Mouse (Mus musculus): ENCODE measurements at regions not wholly inside any gene's neighbourhood (a gene's known extent, or its start where the extent isn't known, plus 50 kb on each side); places are given as distances from the start of the nearest gene placed in this dataset.
"Not testable (repeated sequence)": the region's sequence is repeated elsewhere in the genome, so short reads cannot be mapped to it uniquely, and the experiment has no call there.

DNA sequence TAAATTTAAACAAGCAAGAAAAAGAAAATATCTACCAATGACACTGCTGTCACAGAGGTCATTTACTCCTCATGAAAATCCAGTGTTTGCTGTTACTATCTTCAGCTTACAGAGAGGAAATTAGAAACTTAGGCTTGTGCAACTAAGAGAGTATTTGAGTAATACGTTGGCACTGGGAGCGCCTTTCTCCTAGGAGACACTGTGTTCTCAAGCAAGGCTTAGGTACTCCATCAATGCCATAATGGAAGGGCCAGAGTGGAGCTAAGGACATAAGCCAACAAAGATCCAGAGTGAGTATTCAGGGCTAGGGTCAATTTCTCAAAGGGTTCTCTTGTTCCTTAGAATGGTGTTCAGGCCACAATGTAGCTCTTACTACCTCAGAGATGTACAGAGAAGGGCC, 294.4 kb upstream of the Klf6 start:
- Histone ChIP-seq H3K27me3 (no peaks in the 10 kb centered on the region), H3K27ac (no peak overlapping the region), H3K36me3 (replicated peaks) (no peaks in the 10 kb centered on the region), H3K9me3 (no peaks in the 10 kb centered on the region), H3K4me1 (no peaks in the 10 kb centered on the region), H3K4me2 (no peak overlapping the region), H3K4me3 (replicated peaks) (no peak overlapping the region), H3K9ac (no peak overlapping the region)
- no peak for ATAC-seq (ENCODE audit: low FRiP score)
- WGBS: 98% methylated on average over 2 of the region's 2 CpGs

DNA sequence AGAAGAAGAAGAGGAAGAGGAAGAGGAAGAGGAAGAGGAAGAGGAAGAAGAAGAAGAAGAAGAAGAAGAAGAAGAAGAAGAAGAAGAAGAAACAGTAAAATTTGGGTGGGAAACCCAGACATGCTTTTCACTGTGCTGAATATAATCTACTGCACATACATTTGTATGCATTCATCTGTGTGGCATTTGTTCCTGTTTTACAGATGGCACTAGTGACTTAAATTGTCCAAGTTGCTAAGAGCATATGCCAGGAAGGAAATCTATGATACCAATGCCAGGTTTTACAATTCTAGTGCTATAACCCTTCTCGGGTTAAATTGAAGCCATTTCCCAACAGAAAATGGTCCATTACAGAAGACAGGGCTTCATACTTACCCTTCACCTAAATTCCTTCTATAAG, 291.7 kb upstream of the Klf6 start:
- Histone ChIP-seq H3K36me3 (replicated peaks) (no peaks in the 10 kb centered on the region), H3K4me1 (no peaks in the 10 kb centered on the region), H3K27ac (no peak overlapping the region), H3K4me3 (replicated peaks) (no peak overlapping the region), H3K4me2 (no peak overlapping the region), H3K27me3 (no peaks in the 10 kb centered on the region), H3K9ac (no peak overlapping the region), H3K9me3 (no peaks in the 10 kb centered on the region)
- 95% methylated on average over 1 of the region's 1 CpGs for WGBS
- no peak for ATAC-seq (ENCODE audit: low FRiP score)

DNA sequence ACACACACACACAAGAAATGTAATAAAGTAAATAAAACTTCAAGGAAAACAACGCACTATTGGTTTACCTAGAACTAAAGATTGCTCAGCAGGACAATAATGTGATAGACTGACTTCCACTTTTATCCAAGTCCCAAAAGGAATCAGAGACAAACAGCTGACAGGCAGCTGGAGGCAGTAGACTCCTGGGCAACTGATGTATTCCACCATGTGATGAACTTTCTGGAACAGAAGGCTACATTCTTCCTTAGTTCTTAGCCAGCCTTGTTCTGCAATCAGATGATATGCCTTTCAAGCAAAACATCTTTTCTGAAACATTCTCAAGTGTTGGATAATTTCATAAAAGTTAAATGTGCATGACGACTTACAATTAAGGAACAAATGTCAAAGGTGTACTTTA, 290.9 kb upstream of the Klf6 start:
- Histone ChIP-seq H3K27me3 (no peaks in the 10 kb centered on the region), H3K9ac (no peak overlapping the region), H3K4me1 (no peaks in the 10 kb centered on the region), H3K27ac (no peak overlapping the region), H3K36me3 (replicated peaks) (no peaks in the 10 kb centered on the region), H3K4me3 (replicated peaks) (no peak overlapping the region), H3K4me2 (no peak overlapping the region), H3K9me3 (no peaks in the 10 kb centered on the region)
- WGBS: 89% methylated on average over 2 of the region's 2 CpGs
- no peak for ATAC-seq (ENCODE audit: low FRiP score)

DNA sequence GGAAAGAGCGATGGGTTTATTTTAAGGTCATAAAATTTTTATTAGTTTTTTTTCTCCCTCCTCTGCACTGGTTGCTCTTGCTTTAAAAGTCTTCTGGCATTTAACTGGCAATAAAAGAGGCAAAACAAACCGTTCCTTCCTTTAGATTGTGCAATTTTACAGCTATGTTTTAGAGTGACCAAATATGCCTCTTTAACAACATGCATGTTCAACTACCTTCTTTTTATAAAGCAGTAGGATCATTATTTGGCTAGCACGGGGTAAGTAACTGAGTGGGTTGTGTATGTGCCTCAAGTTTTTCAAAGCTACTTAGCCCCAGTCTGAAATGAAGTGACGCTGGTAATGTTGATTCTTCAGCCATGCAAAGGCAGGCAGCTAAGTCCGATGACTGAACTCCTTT, 284.7 kb upstream of the Klf6 start:
- Histone ChIP-seq H3K4me2 (no peak overlapping the region), H3K4me3 (replicated peaks) (no peak overlapping the region), H3K36me3 (replicated peaks) (no peaks in the 10 kb centered on the region), H3K4me1 (no peaks in the 10 kb centered on the region), H3K27me3 (no peaks in the 10 kb centered on the region), H3K27ac (no peak overlapping the region), H3K9ac (no peak overlapping the region), H3K9me3 (no peaks in the 10 kb centered on the region)
- no peak for ATAC-seq (ENCODE audit: low FRiP score)
- 79% methylated on average over 5 of the region's 5 CpGs for WGBS

DNA sequence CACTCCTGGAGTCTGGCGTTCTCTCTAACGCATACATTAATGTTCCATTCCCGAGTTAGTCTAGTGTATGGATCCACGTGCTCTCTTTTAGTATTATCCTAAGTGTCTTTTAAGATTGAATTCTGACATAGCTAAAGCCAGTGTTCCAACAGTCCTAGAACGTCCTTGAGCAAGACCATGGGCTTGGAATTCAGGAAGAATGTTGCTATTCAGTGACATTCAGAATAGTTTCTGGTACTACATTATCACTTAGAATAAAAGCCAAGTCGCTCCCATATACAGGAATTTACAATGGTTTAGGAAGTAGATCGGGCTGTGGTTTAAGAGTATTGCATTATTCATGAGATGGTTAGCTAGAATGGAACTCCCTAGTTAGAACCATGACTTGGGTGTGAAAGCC, 277.6 kb upstream of the Klf6 start:
- not testable (repeated sequence) for ATAC-seq (ENCODE audit: low FRiP score); H3K9ac ChIP-seq; H3K4me3 ChIP-seq (replicated peaks); H3K9me3 ChIP-seq; H3K4me1 ChIP-seq; H3K27me3 ChIP-seq; H3K4me2 ChIP-seq; H3K36me3 ChIP-seq (replicated peaks); H3K27ac ChIP-seq
- WGBS: 88% methylated on average over 7 of the region's 7 CpGs

DNA sequence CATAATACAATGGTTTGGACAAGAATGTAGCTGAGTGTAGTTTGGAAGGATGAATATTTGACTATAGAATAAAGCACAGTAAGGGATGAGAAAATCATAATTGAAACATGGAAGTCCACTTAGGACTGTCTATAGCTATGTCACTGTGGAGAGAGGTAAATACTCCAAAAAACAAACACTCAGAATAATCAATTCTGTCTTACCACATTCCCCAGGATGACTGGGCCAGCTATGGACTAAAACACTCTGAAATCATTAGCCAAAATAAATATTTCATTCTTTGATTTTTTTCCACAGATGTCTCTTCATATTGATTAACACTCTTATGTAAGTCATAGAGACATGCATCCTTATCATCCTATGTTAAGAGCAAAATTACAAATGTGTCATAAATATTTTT, 274.1 kb upstream of the Klf6 start:
- no peaks in the 10 kb centered on the region for H3K9me3 ChIP-seq
- H3K27ac ChIP-seq: no peak overlapping the region
- no peaks in the 10 kb centered on the region for H3K4me1 ChIP-seq
- no peaks in the 10 kb centered on the region for H3K27me3 ChIP-seq
- no peak overlapping the region for H3K9ac ChIP-seq
- no peaks in the 10 kb centered on the region for H3K36me3 ChIP-seq (replicated peaks)
- no peak overlapping the region for H3K4me3 ChIP-seq (replicated peaks)
- H3K4me2 ChIP-seq: no peak overlapping the region
- no peak for ATAC-seq (ENCODE audit: low FRiP score)

DNA sequence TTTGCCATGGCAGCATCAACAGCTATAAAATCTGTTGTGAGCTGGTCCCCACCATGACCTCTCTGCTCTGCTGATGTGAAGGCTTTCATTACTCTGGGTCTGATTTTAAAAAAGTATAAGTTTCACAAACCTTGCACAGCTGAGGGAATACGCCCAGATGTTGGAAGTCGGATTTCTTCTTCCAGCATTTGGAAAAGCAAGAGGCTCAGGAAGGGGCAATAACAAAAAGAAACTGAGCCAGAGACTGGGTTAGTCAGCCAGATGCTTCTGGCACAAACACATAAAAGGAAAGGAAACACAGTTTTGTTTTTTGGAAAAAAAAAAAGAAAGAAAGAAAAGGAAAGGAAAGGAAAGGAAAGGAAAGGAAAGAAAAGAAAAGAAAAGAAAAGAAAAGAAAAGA, 270.0 kb upstream of the Klf6 start:
- H3K27ac ChIP-seq: no peak overlapping the region
- H3K9me3 ChIP-seq: no peaks in the 10 kb centered on the region
- peaks cover 3% of the 10 kb centered on the region; the same call in 1 of the 2 replicates for H3K4me1 ChIP-seq
- H3K27me3 ChIP-seq: no peaks in the 10 kb centered on the region
- no peak overlapping the region for H3K9ac ChIP-seq
- WGBS: 75% methylated on average over 2 of the region's 2 CpGs
- no peak for ATAC-seq (ENCODE audit: low FRiP score)
- no peak overlapping the region for H3K4me2 ChIP-seq
- no peak overlapping the region for H3K4me3 ChIP-seq (replicated peaks)
- no peaks in the 10 kb centered on the region for H3K36me3 ChIP-seq (replicated peaks)

DNA sequence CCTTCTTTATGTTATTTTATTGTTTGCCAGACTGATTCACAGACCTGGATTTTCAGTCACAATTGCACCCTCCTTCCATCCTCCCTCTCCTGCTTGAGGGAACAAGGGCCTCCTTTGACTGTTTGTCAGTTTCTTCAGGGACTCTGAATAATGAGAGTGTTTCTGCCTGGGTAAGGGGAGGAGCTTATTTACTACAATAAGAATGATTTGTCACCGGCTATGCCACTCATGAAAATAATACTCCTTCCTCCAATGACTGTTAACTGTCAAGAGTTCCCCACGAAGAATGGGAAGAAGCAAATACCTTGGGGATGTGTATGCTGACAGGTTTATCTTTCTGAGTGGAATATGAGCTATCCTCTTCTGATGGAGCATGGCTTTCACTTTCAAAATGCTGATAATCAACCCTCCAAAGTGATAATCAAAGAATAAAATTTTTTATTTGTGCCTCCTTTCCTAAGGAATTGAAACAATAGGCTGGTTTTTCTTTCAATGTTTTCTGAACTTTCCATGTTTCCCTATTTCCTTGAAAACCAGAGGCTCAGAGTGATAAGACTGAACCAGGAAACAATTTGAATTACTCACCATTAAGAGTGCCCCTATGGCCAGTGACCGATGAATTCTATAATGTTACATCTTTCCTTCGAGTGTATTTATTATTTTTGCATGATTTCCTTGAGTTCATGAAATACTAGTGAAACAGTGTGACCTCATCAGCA, 269.3 kb upstream of the Klf6 start:
- Histone ChIP-seq H3K27ac (no peak overlapping the region), H3K9me3 (no peaks in the 10 kb centered on the region), H3K36me3 (replicated peaks) (no peaks in the 10 kb centered on the region), H3K9ac (no peak overlapping the region), H3K27me3 (no peaks in the 10 kb centered on the region), H3K4me3 (replicated peaks) (no peak overlapping the region), H3K4me1 (peaks cover 3% of the 10 kb centered on the region; the same call in 1 of the 2 replicates), H3K4me2 (no peak overlapping the region)
- ATAC-seq (ENCODE audit: low FRiP score): 0 out of 2 replicates have a peak, but pooled peaks have one; percentile 49
- 66% methylated on average over 4 of the region's 4 CpGs for WGBS

DNA sequence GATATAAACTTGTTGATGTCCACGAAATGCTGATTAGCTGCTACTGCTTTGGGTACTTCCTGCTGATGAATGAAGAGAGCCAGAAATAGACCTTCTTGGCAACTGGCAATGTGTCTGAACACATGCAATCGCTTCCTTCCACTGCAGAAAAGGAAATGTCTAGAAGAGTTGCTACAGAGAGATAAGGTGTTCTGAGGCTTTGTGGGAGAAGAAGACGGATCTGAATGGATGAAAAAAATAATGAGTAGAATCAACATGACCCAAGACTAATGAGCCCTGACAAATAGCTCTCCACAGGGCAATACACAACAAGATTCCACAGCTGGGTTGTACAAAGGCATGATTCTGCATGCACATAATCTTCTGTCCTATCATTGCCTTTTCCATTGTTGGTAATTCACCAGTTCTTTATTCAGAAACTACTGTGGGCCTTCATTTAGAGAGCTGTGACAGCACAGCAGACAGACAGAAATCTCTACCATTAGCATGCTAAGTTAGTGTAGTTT, 268.7 kb upstream of the Klf6 start:
- Histone ChIP-seq H3K9ac (no peak overlapping the region), H3K27ac (no peak overlapping the region), H3K4me2 (no peak overlapping the region), H3K4me1 (peaks cover 3% of the 10 kb centered on the region; the same call in 1 of the 2 replicates), H3K9me3 (no peaks in the 10 kb centered on the region), H3K4me3 (replicated peaks) (no peak overlapping the region), H3K36me3 (replicated peaks) (no peaks in the 10 kb centered on the region), H3K27me3 (no peaks in the 10 kb centered on the region)
- 70% methylated on average over 3 of the region's 3 CpGs for WGBS
- no peak for ATAC-seq (ENCODE audit: low FRiP score)

DNA sequence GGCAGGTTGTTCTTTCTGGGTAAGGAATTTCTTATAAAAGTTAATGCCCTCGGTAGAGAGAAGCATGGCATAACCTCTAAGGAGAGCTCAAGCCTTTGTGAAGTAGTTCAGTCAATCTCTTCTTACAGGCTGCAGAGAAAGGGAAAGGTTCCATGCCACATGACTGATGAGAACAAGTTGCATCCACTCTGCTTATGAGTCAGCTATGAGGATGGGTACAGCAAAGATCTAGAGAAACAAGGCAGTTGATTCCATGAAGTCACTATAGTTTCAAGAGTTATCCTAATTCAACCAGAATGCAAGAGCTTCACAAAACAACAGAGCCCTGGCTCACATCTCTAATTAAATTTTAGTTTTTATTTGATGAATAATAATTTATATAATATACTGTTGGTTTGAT, 259.6 kb upstream of the Klf6 start:
- H3K4me1 ChIP-seq: no peaks in the 10 kb centered on the region
- H3K4me2 ChIP-seq: no peak overlapping the region
- no peak overlapping the region for H3K9ac ChIP-seq
- H3K27me3 ChIP-seq: no peaks in the 10 kb centered on the region
- H3K27ac ChIP-seq: no peak overlapping the region
- ATAC-seq (ENCODE audit: low FRiP score): no peak
- H3K36me3 ChIP-seq (replicated peaks): no peaks in the 10 kb centered on the region
- H3K9me3 ChIP-seq: no peaks in the 10 kb centered on the region
- H3K4me3 ChIP-seq (replicated peaks): no peak overlapping the region
- WGBS: 95% methylated on average over 1 of the region's 1 CpGs

DNA sequence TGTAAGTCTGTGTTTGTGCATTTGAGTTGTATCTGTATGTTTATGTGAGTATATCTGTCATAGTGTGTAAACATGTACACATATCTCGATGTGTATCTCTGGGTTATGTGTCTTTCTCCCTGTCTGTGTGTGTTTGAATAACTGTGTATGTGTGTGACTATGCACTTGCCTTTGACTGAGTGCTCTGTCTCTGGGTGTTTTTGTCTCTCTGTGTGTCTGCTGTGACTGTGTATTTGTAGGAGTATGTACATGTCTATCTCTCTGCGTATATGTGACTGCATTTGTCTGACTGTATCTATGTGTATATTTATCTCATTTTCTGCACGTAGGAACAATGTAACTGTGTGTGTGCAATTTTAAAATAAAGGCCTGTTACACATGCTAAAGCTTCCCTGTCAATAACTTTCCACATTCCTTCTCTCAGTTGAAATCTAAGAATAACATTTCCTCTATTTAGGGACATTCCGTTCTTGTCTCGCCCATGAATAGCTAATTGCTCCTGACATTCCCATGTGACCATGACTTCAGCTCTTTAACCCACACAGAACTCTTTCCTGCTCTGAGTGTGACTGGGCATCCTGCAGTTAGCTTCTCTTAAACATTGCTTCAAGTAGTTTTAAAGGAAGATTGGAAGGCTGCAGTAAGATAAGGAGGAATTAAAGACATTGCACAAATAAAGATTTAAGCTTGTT, 257.2 kb upstream of the Klf6 start:
- Histone ChIP-seq H3K36me3 (replicated peaks) (no peaks in the 10 kb centered on the region), H3K9ac (no peak overlapping the region), H3K4me2 (no peak overlapping the region), H3K27ac (no peak overlapping the region), H3K4me3 (replicated peaks) (no peak overlapping the region), H3K4me1 (no peaks in the 10 kb centered on the region), H3K27me3 (no peaks in the 10 kb centered on the region), H3K9me3 (no peaks in the 10 kb centered on the region)
- WGBS: 67% methylated on average over 5 of the region's 5 CpGs
- no peak for ATAC-seq (ENCODE audit: low FRiP score)

DNA sequence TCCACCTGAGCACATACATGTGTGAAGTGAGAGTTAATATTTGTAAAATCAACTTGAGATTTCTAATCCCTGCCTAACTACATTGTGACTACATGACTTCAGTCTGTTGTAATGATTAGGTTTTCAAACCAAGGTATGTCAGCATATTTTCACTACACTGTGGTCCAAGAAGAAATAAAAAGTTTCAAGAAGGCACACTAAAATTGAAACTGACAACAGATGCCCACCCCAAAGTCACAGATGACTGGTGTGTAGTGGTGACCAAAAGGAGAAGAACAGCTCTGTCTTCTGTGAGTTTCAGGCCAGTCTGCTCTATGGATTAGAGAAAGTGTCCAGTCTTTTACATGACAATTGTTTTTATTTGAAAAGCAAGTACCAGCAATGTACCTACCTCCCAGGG, 255.9 kb upstream of the Klf6 start:
- H3K27ac ChIP-seq: no peak overlapping the region
- H3K4me3 ChIP-seq (replicated peaks): no peak overlapping the region
- ATAC-seq (ENCODE audit: low FRiP score): no peak
- no peak overlapping the region for H3K4me2 ChIP-seq
- no peaks in the 10 kb centered on the region for H3K9me3 ChIP-seq
- H3K4me1 ChIP-seq: no peaks in the 10 kb centered on the region
- H3K36me3 ChIP-seq (replicated peaks): no peaks in the 10 kb centered on the region
- no peak overlapping the region for H3K9ac ChIP-seq
- no peaks in the 10 kb centered on the region for H3K27me3 ChIP-seq

DNA sequence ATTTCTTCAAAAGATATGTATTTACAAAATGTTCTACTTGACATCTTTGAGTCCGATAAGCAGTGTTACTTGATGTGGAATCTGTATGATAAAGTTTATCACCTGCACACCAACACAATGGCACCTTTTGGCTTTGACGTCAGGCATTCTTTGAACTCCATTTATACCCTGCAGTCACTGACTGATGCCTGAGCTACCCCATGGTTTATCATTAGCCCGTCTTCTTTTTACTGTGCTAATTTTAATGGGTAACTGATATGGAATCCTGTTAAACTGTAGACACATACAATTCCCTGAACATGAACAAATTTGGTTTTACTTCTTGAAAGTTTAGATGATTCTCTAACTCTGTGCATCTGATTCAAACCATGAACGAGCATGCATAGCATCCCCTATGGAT, 253.8 kb upstream of the Klf6 start:
- H3K4me2 ChIP-seq: no peak overlapping the region
- no peaks in the 10 kb centered on the region for H3K4me1 ChIP-seq
- no peak overlapping the region for H3K27ac ChIP-seq
- H3K27me3 ChIP-seq: no peaks in the 10 kb centered on the region
- H3K36me3 ChIP-seq (replicated peaks): no peaks in the 10 kb centered on the region
- H3K9me3 ChIP-seq: no peaks in the 10 kb centered on the region
- no peak for ATAC-seq (ENCODE audit: low FRiP score)
- no peak overlapping the region for H3K9ac ChIP-seq
- 88% methylated on average over 4 of the region's 4 CpGs for WGBS
- H3K4me3 ChIP-seq (replicated peaks): no peak overlapping the region

Measured in forebrain, embryonic 12.5 days (tissue).